Mouse (Mus musculus): ENCODE measurements around the gene Adamts10. TPM values are rescaled to one million over a fixed set of nuclear protein-coding genes. Genes with fewer than 3 reads are reported as not detected.

Adamts10 gene
- polyA plus RNA-seq, 1 experiment from 2014 or later: 79.8 TPM

- H3K27ac ChIP-seq (ENCODE audit: low read length): no peak overlapping the region
- H3K27me3 ChIP-seq (replicated peaks; ENCODE audit: insufficient read depth, low read length): no peaks in the 10 kb centered on the region
- H3K36me3 ChIP-seq (ENCODE audit: insufficient read depth, low read length): no peaks in the 10 kb centered on the region
- H3K4me1 ChIP-seq (ENCODE audit: insufficient read depth, low read depth, low read length): no peaks in the 10 kb centered on the region
- no peak overlapping the region for H3K4me2 ChIP-seq (replicated peaks; ENCODE audit: low read depth, low read length)
- no peak overlapping the region for H3K4me3 ChIP-seq (ENCODE audit: low read depth, low read length)
- peak; percentile 48 for DNase-seq (ENCODE audit: low spot score)
- no peaks in the 10 kb centered on the region for H3K9me3 ChIP-seq (ENCODE audit: low read length)
- no peak overlapping the region for H3K9ac ChIP-seq (replicated peaks; ENCODE audit: low read depth)
- TF ChIP-seq EP300 (IDR thresholded peaks at IDR 0.05) (no peak), CTCF (IDR thresholded peaks at IDR 0.05) (no peak)
- peak; percentile 30; the same call in 1 of the 2 replicates for ATAC-seq
These were observed 29.4 kb upstream of the Adamts10 start for GRCm38 (mm10) chr17:33494586-33494985.

GRCm38 (mm10) chr17:33498918-33499317, 25.1 kb upstream of the Adamts10 start:
- no peaks in the 10 kb centered on the region for H3K9me3 ChIP-seq (ENCODE audit: low read length)
- no peak overlapping the region for H3K27ac ChIP-seq (ENCODE audit: low read length)
- peaks cover 9% of the 10 kb centered on the region for H3K4me1 ChIP-seq (ENCODE audit: insufficient read depth, low read depth, low read length)
- no peaks in the 10 kb centered on the region for H3K27me3 ChIP-seq (replicated peaks; ENCODE audit: insufficient read depth, low read length)
- TF ChIP-seq CTCF (IDR thresholded peaks at IDR 0.05) (no peak), EP300 (IDR thresholded peaks at IDR 0.05) (no peak)
- H3K4me3 ChIP-seq (ENCODE audit: low read depth, low read length): no peak overlapping the region
- H3K9ac ChIP-seq (replicated peaks; ENCODE audit: low read depth): no peak overlapping the region
- ATAC-seq (no peak), DNase-seq (ENCODE audit: low spot score) (no peak)
- H3K4me2 ChIP-seq (replicated peaks; ENCODE audit: low read depth, low read length): no peak overlapping the region
- no peaks in the 10 kb centered on the region for H3K36me3 ChIP-seq (ENCODE audit: insufficient read depth, low read length)
- WGBS: 67% methylated on average over 1 of the region's 1 CpGs

- ATAC-seq (no peak), DNase-seq (ENCODE audit: low spot score) (no peak)
- 97% methylated on average over 1 of the region's 1 CpGs for WGBS
- Histone ChIP-seq H3K9ac (replicated peaks; ENCODE audit: low read depth) (no peak overlapping the region), H3K4me2 (replicated peaks; ENCODE audit: low read depth, low read length) (no peak overlapping the region), H3K9me3 (ENCODE audit: low read length) (no peaks in the 10 kb centered on the region), H3K4me1 (ENCODE audit: insufficient read depth, low read depth, low read length) (peaks cover 8% of the 10 kb centered on the region), H3K27ac (ENCODE audit: low read length) (no peak overlapping the region), H3K27me3 (replicated peaks; ENCODE audit: insufficient read depth, low read length) (no peaks in the 10 kb centered on the region), H3K4me3 (ENCODE audit: low read depth, low read length) (no peak overlapping the region), H3K36me3 (ENCODE audit: insufficient read depth, low read length) (no peaks in the 10 kb centered on the region)
- TF ChIP-seq EP300 (IDR thresholded peaks at IDR 0.05): no peak
- TF ChIP-seq CTCF (IDR thresholded peaks at IDR 0.05): no peak
These were observed 15.6 kb upstream of the Adamts10 start for GRCm38 (mm10) chr17:33508386-33508785.

- WGBS: 33% methylated on average over 5 of the region's 5 CpGs
- TF ChIP-seq CTCF (IDR thresholded peaks at IDR 0.05) (no peak), EP300 (IDR thresholded peaks at IDR 0.05) (peak; percentile 29; the same call in 1 of the 2 replicates)
- Histone ChIP-seq H3K4me2 (replicated peaks; ENCODE audit: low read depth, low read length) (no peak overlapping the region), H3K9me3 (ENCODE audit: low read length) (no peaks in the 10 kb centered on the region), H3K27ac (ENCODE audit: low read length) (no peak overlapping the region), H3K27me3 (replicated peaks; ENCODE audit: insufficient read depth, low read length) (no peaks in the 10 kb centered on the region), H3K4me1 (ENCODE audit: insufficient read depth, low read depth, low read length) (no peaks in the 10 kb centered on the region), H3K36me3 (ENCODE audit: insufficient read depth, low read length) (no peaks in the 10 kb centered on the region), H3K4me3 (ENCODE audit: low read depth, low read length) (no peak overlapping the region), H3K9ac (replicated peaks; ENCODE audit: low read depth) (no peak overlapping the region)
- peak; percentile 48 for ATAC-seq
- DNase-seq (ENCODE audit: low spot score): peak; percentile 48
These were observed 13.8 kb upstream of the Adamts10 start for GRCm38 (mm10) chr17:33510172-33510571.

- Histone ChIP-seq H3K27me3 (replicated peaks; ENCODE audit: insufficient read depth, low read length) (no peaks in the 10 kb centered on the region), H3K36me3 (ENCODE audit: insufficient read depth, low read length) (no peaks in the 10 kb centered on the region), H3K9ac (replicated peaks; ENCODE audit: low read depth) (no peak overlapping the region), H3K4me1 (ENCODE audit: insufficient read depth, low read depth, low read length) (no peaks in the 10 kb centered on the region), H3K4me2 (replicated peaks; ENCODE audit: low read depth, low read length) (no peak overlapping the region), H3K27ac (ENCODE audit: low read length) (peak overlapping the region; percentile 12; the same call in 1 of the 2 replicates), H3K4me3 (ENCODE audit: low read depth, low read length) (no peak overlapping the region), H3K9me3 (ENCODE audit: low read length) (no peaks in the 10 kb centered on the region)
- 25% methylated on average over 2 of the region's 2 CpGs for WGBS
- DNase-seq (ENCODE audit: low spot score): peak; percentile 35
- ATAC-seq: peak; percentile 55; the same call in 1 of the 2 replicates
- TF ChIP-seq CTCF (IDR thresholded peaks at IDR 0.05) (no peak), EP300 (IDR thresholded peaks at IDR 0.05) (0 out of 2 replicates have a peak, but pooled peaks have one; percentile 12)
These were observed 11.3 kb upstream of the Adamts10 start for GRCm38 (mm10) chr17:33512441-33513415.

- DNase-seq (ENCODE audit: low spot score): peak; percentile 29
- Histone ChIP-seq H3K9me3 (ENCODE audit: low read length) (no peaks in the 10 kb centered on the region), H3K4me1 (ENCODE audit: insufficient read depth, low read depth, low read length) (no peaks in the 10 kb centered on the region), H3K9ac (replicated peaks; ENCODE audit: low read depth) (no peak overlapping the region), H3K36me3 (ENCODE audit: insufficient read depth, low read length) (no peaks in the 10 kb centered on the region), H3K27me3 (replicated peaks; ENCODE audit: insufficient read depth, low read length) (no peaks in the 10 kb centered on the region), H3K27ac (ENCODE audit: low read length) (no peak overlapping the region), H3K4me3 (ENCODE audit: low read depth, low read length) (no peak overlapping the region), H3K4me2 (replicated peaks; ENCODE audit: low read depth, low read length) (no peak overlapping the region)
- no peak for ATAC-seq
- 67% methylated on average over 5 of the region's 5 CpGs for WGBS
- TF ChIP-seq CTCF (IDR thresholded peaks at IDR 0.05): peak; percentile 65
- no peak for TF ChIP-seq EP300 (IDR thresholded peaks at IDR 0.05)
These were observed 10.1 kb upstream of the Adamts10 start for GRCm38 (mm10) chr17:33513874-33514273.
